Mouse (Mus musculus): ENCODE data around the gene Fstl4. TPM values are rescaled to one million over a fixed set of nuclear protein-coding genes. Genes with fewer than 3 reads are reported as not detected.
A peak's percentile ranks its signal among the peaks of the same experiment; 100 is the strongest.

Gene Fstl4
- polyA plus RNA-seq, 1 experiment from 2014 or later = 2.9 TPM

- no peak for ATAC-seq (ENCODE audit: low read depth)
- no peak overlapping the region for H3K4me2 ChIP-seq (ENCODE audit: low read depth, low read length)
- H3K9me3 ChIP-seq (ENCODE audit: control insufficient read depth, low read length) = peaks cover 5% of the 10 kb centered on the region; the same call in 1 of the 2 replicates
- H3K27ac ChIP-seq (replicated peaks; ENCODE audit: low read depth, low read length) = no peak overlapping the region
- H3K4me3 ChIP-seq (ENCODE audit: low read depth, low read length) = no peak overlapping the region
- H3K9ac ChIP-seq (ENCODE audit: low read depth, low read length) = no peak overlapping the region
- no peaks in the 10 kb centered on the region for H3K4me1 ChIP-seq (ENCODE audit: control insufficient read depth, insufficient read depth, low read length)
- WGBS = 82% methylated on average over 15 of the region's 15 CpGs
- no peaks in the 10 kb centered on the region for H3K36me3 ChIP-seq (ENCODE audit: control insufficient read depth, insufficient read depth, low read length)
- no peak for DNase-seq (ENCODE audit: low spot score)
- no peaks in the 10 kb centered on the region for H3K27me3 ChIP-seq (replicated peaks; ENCODE audit: control insufficient read depth, insufficient read depth, low read length)
Measured at GRCm38 (mm10) chr11:52872846-52873512, 108.5 kb downstream of the Fstl4 start.

GRCm38 (mm10) chr11:52875916-52876765 lies 111.7 kb downstream of the Fstl4 start:
- H3K9ac ChIP-seq (ENCODE audit: low read depth, low read length) = no peak overlapping the region
- no peaks in the 10 kb centered on the region for H3K4me1 ChIP-seq (ENCODE audit: control insufficient read depth, insufficient read depth, low read length)
- H3K27ac ChIP-seq (replicated peaks; ENCODE audit: low read depth, low read length) = no peak overlapping the region
- 89% methylated on average over 19 of the region's 19 CpGs for WGBS
- DNase-seq (ENCODE audit: low spot score) (no peak), ATAC-seq (ENCODE audit: low read depth) (no peak)
- no peak overlapping the region for H3K4me3 ChIP-seq (ENCODE audit: low read depth, low read length)
- no peak overlapping the region for H3K4me2 ChIP-seq (ENCODE audit: low read depth, low read length)
- peaks cover 5% of the 10 kb centered on the region; the same call in 1 of the 2 replicates for H3K9me3 ChIP-seq (ENCODE audit: control insufficient read depth, low read length)
- no peaks in the 10 kb centered on the region for H3K36me3 ChIP-seq (ENCODE audit: control insufficient read depth, insufficient read depth, low read length)
- H3K27me3 ChIP-seq (replicated peaks; ENCODE audit: control insufficient read depth, insufficient read depth, low read length) = no peaks in the 10 kb centered on the region

- Histone ChIP-seq H3K27ac (replicated peaks; ENCODE audit: low read depth, low read length) (no peak overlapping the region), H3K36me3 (ENCODE audit: control insufficient read depth, insufficient read depth, low read length) (no peaks in the 10 kb centered on the region), H3K4me2 (ENCODE audit: low read depth, low read length) (no peak overlapping the region), H3K4me1 (ENCODE audit: control insufficient read depth, insufficient read depth, low read length) (no peaks in the 10 kb centered on the region), H3K4me3 (ENCODE audit: low read depth, low read length) (no peak overlapping the region), H3K9ac (ENCODE audit: low read depth, low read length) (no peak overlapping the region), H3K9me3 (ENCODE audit: control insufficient read depth, low read length) (peaks cover 5% of the 10 kb centered on the region; the same call in 1 of the 2 replicates), H3K27me3 (replicated peaks; ENCODE audit: control insufficient read depth, insufficient read depth, low read length) (no peaks in the 10 kb centered on the region)
- 58% methylated on average over 2 of the region's 2 CpGs for WGBS
- ATAC-seq (ENCODE audit: low read depth) (no peak), DNase-seq (ENCODE audit: low spot score) (no peak)
Measured at GRCm38 (mm10) chr11:52877662-52878061, 113.2 kb downstream of the Fstl4 start.

GRCm38 (mm10) chr11:52879958-52880357 lies 115.5 kb downstream of the Fstl4 start:
- Histone ChIP-seq H3K4me1 (ENCODE audit: control insufficient read depth, insufficient read depth, low read length) (no peaks in the 10 kb centered on the region), H3K27me3 (replicated peaks; ENCODE audit: control insufficient read depth, insufficient read depth, low read length) (no peaks in the 10 kb centered on the region), H3K4me3 (ENCODE audit: low read depth, low read length) (no peak overlapping the region), H3K9me3 (ENCODE audit: control insufficient read depth, low read length) (no peaks in the 10 kb centered on the region), H3K36me3 (ENCODE audit: control insufficient read depth, insufficient read depth, low read length) (no peaks in the 10 kb centered on the region), H3K9ac (ENCODE audit: low read depth, low read length) (no peak overlapping the region), H3K27ac (replicated peaks; ENCODE audit: low read depth, low read length) (no peak overlapping the region), H3K4me2 (ENCODE audit: low read depth, low read length) (no peak overlapping the region)
- DNase-seq (ENCODE audit: low spot score) (no peak), ATAC-seq (ENCODE audit: low read depth) (no peak)
- 89% methylated on average over 2 of the region's 2 CpGs for WGBS

- H3K36me3 ChIP-seq (ENCODE audit: control insufficient read depth, insufficient read depth, low read length) = no peaks in the 10 kb centered on the region
- H3K27me3 ChIP-seq (replicated peaks; ENCODE audit: control insufficient read depth, insufficient read depth, low read length) = 0 out of 2 replicates have a peak, but pooled peaks cover 3% of the 10 kb centered on the region
- no peak overlapping the region for H3K9ac ChIP-seq (ENCODE audit: low read depth, low read length)
- no peak for ATAC-seq (ENCODE audit: low read depth)
- H3K4me1 ChIP-seq (ENCODE audit: control insufficient read depth, insufficient read depth, low read length) = 0 out of 2 replicates have a peak, but pooled peaks cover 3% of the 10 kb centered on the region
- H3K4me2 ChIP-seq (ENCODE audit: low read depth, low read length) = no peak overlapping the region
- no peak overlapping the region for H3K27ac ChIP-seq (replicated peaks; ENCODE audit: low read depth, low read length)
- DNase-seq (ENCODE audit: low spot score) = no peak
- WGBS = 13% methylated on average over 6 of the region's 6 CpGs
- no peak overlapping the region for H3K4me3 ChIP-seq (ENCODE audit: low read depth, low read length)
- no peaks in the 10 kb centered on the region for H3K9me3 ChIP-seq (ENCODE audit: control insufficient read depth, low read length)
Measured at GRCm38 (mm10) chr11:52886559-52887303, 122.3 kb downstream of the Fstl4 start.

GRCm38 (mm10) chr11:52888150-52888549 lies 123.7 kb downstream of the Fstl4 start:
- Histone ChIP-seq H3K27me3 (replicated peaks; ENCODE audit: control insufficient read depth, insufficient read depth, low read length) (0 out of 2 replicates have a peak, but pooled peaks cover 3% of the 10 kb centered on the region), H3K9me3 (ENCODE audit: control insufficient read depth, low read length) (no peaks in the 10 kb centered on the region), H3K4me3 (ENCODE audit: low read depth, low read length) (no peak overlapping the region), H3K27ac (replicated peaks; ENCODE audit: low read depth, low read length) (no peak overlapping the region), H3K36me3 (ENCODE audit: control insufficient read depth, insufficient read depth, low read length) (no peaks in the 10 kb centered on the region), H3K9ac (ENCODE audit: low read depth, low read length) (no peak overlapping the region), H3K4me1 (ENCODE audit: control insufficient read depth, insufficient read depth, low read length) (0 out of 2 replicates have a peak, but pooled peaks cover 3% of the 10 kb centered on the region), H3K4me2 (ENCODE audit: low read depth, low read length) (no peak overlapping the region)
- peak; percentile 85 for ATAC-seq (ENCODE audit: low read depth)
- peak; percentile 88 for DNase-seq (ENCODE audit: low spot score)
- WGBS = 13% methylated on average over 6 of the region's 6 CpGs

- ATAC-seq (ENCODE audit: low read depth) (no peak), DNase-seq (ENCODE audit: low spot score) (no peak)
- 76% methylated on average over 4 of the region's 4 CpGs for WGBS
- Histone ChIP-seq H3K4me2 (ENCODE audit: low read depth, low read length) (no peak overlapping the region), H3K27ac (replicated peaks; ENCODE audit: low read depth, low read length) (no peak overlapping the region), H3K4me3 (ENCODE audit: low read depth, low read length) (no peak overlapping the region), H3K9ac (ENCODE audit: low read depth, low read length) (no peak overlapping the region), H3K9me3 (ENCODE audit: control insufficient read depth, low read length) (no peaks in the 10 kb centered on the region), H3K27me3 (replicated peaks; ENCODE audit: control insufficient read depth, insufficient read depth, low read length) (0 out of 2 replicates have a peak, but pooled peaks cover 3% of the 10 kb centered on the region), H3K4me1 (ENCODE audit: control insufficient read depth, insufficient read depth, low read length) (0 out of 2 replicates have a peak, but pooled peaks cover 3% of the 10 kb centered on the region), H3K36me3 (ENCODE audit: control insufficient read depth, insufficient read depth, low read length) (no peaks in the 10 kb centered on the region)
Measured at GRCm38 (mm10) chr11:52889527-52889926, 125.1 kb downstream of the Fstl4 start.

- Histone ChIP-seq H3K4me1 (ENCODE audit: control insufficient read depth, insufficient read depth, low read length) (0 out of 2 replicates have a peak, but pooled peaks cover 3% of the 10 kb centered on the region), H3K4me2 (ENCODE audit: low read depth, low read length) (no peak overlapping the region), H3K27me3 (replicated peaks; ENCODE audit: control insufficient read depth, insufficient read depth, low read length) (0 out of 2 replicates have a peak, but pooled peaks cover 3% of the 10 kb centered on the region), H3K4me3 (ENCODE audit: low read depth, low read length) (no peak overlapping the region), H3K9me3 (ENCODE audit: control insufficient read depth, low read length) (no peaks in the 10 kb centered on the region), H3K36me3 (ENCODE audit: control insufficient read depth, insufficient read depth, low read length) (no peaks in the 10 kb centered on the region), H3K27ac (replicated peaks; ENCODE audit: low read depth, low read length) (no peak overlapping the region), H3K9ac (ENCODE audit: low read depth, low read length) (no peak overlapping the region)
- DNase-seq (ENCODE audit: low spot score) (no peak), ATAC-seq (ENCODE audit: low read depth) (no peak)
- 78% methylated on average over 7 of the region's 7 CpGs for WGBS
Measured at GRCm38 (mm10) chr11:52890156-52890555, 125.7 kb downstream of the Fstl4 start.

All from embryonic facial prominence, embryonic 14.5 days (tissue).